Mouse (Mus musculus) spleen, adult 2 months (tissue): ENCODE data around the gene Negr1. TPM values are rescaled to one million over a fixed set of nuclear protein-coding genes. Genes with fewer than 3 reads are reported as not detected.

Experiments used
- DNase-seq, 2 experiments: peaks; one replicate each; pipeline versions ENCODE4 v3.0.0 to v3.0.0-alpha.2; 2012 to 2021; ENCODE audit warnings: low spot score in 2 of 2, low read depth in 1 of 2
- H3K27ac ChIP-seq: fragments of 200-500 bp; 2 replicates; pipeline ENCODE4 v1.5.1; 2012; ENCODE audit warnings: low read length, inconsistent platforms; ENCODE audit not compliant: insufficient read depth
- H3K27me3 ChIP-seq: fragments of 200-500 bp; 2 replicates; pipeline ENCODE4 v1.6.1; 2012; ENCODE audit warnings: mild to moderate bottlenecking, moderate library complexity, low read length, inconsistent platforms; ENCODE audit not compliant: control insufficient read depth, insufficient read depth
- H3K36me3 ChIP-seq: fragments of 200-500 bp; 2 replicates; pipeline ENCODE4 v1.6.1; 2012; ENCODE audit warnings: mild to moderate bottlenecking, low read length, inconsistent platforms; ENCODE audit not compliant: control insufficient read depth, insufficient read depth
- H3K4me1 ChIP-seq: fragments of 200-500 bp; 2 replicates; pipeline ENCODE4 v1.6.1; 2011; ENCODE audit warnings: inconsistent platforms; ENCODE audit not compliant: control insufficient read depth, insufficient read depth, insufficient read length
- H3K4me3 ChIP-seq: fragments of 200-500 bp; 2 replicates; pipeline ENCODE4 v1.5.1; 2011; ENCODE audit warnings: mild to moderate bottlenecking, inconsistent platforms; ENCODE audit not compliant: insufficient read depth, insufficient read length; ENCODE audit errors: extremely low read depth
- CTCF ChIP-seq: fragments of 200-500 bp; IDR thresholded peaks from 2 replicates; pipeline ENCODE4 v1.5.1; 2011; ENCODE audit warnings: mild to moderate bottlenecking, inconsistent platforms; ENCODE audit not compliant: insufficient read depth, insufficient read length, insufficient replicate concordance; ENCODE audit errors: extremely low read depth
- POLR2A ChIP-seq: fragments of 200-500 bp; IDR thresholded peaks from 2 replicates; pipeline ENCODE4 v1.6.1; 2011; ENCODE audit warnings: low read depth, low read length, inconsistent platforms
- WGBS: fragments of 180-500 bp; shearing (Covaris S2); methylation state at CpG from one replicate; pipeline ENCODE4 v1.1.7; 2018; 5-methylcytosine and 5-hydroxymethylcytosine counted together
- polyA plus RNA-seq: library from polyadenylated mRNA; depleted of rRNA; stranded (reverse); fragments of >200 nt; gene quantifications from 2 replicates; pipeline ENCODE4 v1.2.3, GENCODE M21; 2012

The Negr1 gene
- polyA plus RNA-seq, 1 experiment = 0.05 TPM

GRCm38 (mm10) chr3:157104866-157105579, 543.4 kb downstream of the Negr1 start:
- 91% methylated on average over 3 of the region's 3 CpGs for WGBS
- H3K27me3 ChIP-seq = no peaks in the 10 kb centered on the region

GRCm38 (mm10) chr3:157105580-157106264, 544.1 kb downstream of the Negr1 start:
- Histone ChIP-seq H3K27me3 (no peaks in the 10 kb centered on the region), H3K4me1 (no peaks in the 10 kb centered on the region), H3K4me3 (no peak overlapping the region), H3K27ac (no peak overlapping the region), H3K36me3 (no peaks in the 10 kb centered on the region)
- no peak for DNase-seq
- TF ChIP-seq CTCF = no peak
- no peak for TF ChIP-seq POLR2A
- 77% methylated on average over 6 of the region's 6 CpGs for WGBS

More at GRCm38 (mm10) chr3:157104866-157105579, 543.4 kb downstream of the Negr1 start:
- DNase-seq = no peak
- TF ChIP-seq POLR2A = no peak
- TF ChIP-seq CTCF = no peak
- H3K4me1 ChIP-seq = no peaks in the 10 kb centered on the region
- H3K36me3 ChIP-seq = no peaks in the 10 kb centered on the region
- H3K27ac ChIP-seq = no peak overlapping the region
- H3K4me3 ChIP-seq = no peak overlapping the region

GRCm38 (mm10) chr3:157108156-157108555, 546.6 kb downstream of the Negr1 start:
- H3K4me3 ChIP-seq = no peak overlapping the region
- DNase-seq = no peak
- no peaks in the 10 kb centered on the region for H3K27me3 ChIP-seq
- H3K27ac ChIP-seq = no peak overlapping the region
- no peaks in the 10 kb centered on the region for H3K36me3 ChIP-seq
- no peaks in the 10 kb centered on the region for H3K4me1 ChIP-seq
- WGBS = 97% methylated on average over 2 of the region's 2 CpGs
- TF ChIP-seq CTCF (no peak), POLR2A (no peak)

- no peak for TF ChIP-seq CTCF
- TF ChIP-seq POLR2A = no peak
- no peak overlapping the region for H3K4me3 ChIP-seq
- no peak for DNase-seq
- H3K27me3 ChIP-seq = no peaks in the 10 kb centered on the region
- no peaks in the 10 kb centered on the region for H3K36me3 ChIP-seq
- no peaks in the 10 kb centered on the region for H3K4me1 ChIP-seq
- H3K27ac ChIP-seq = no peak overlapping the region
Measured at GRCm38 (mm10) chr3:157109308-157109707, 547.7 kb downstream of the Negr1 start.

- Histone ChIP-seq H3K4me3 (no peak overlapping the region), H3K4me1 (no peaks in the 10 kb centered on the region), H3K36me3 (no peaks in the 10 kb centered on the region), H3K27me3 (no peaks in the 10 kb centered on the region), H3K27ac (no peak overlapping the region)
- 69% methylated on average over 5 of the region's 5 CpGs for WGBS
- DNase-seq = no peak
- no peak for TF ChIP-seq CTCF
Measured at GRCm38 (mm10) chr3:157115105-157115760, 553.6 kb downstream of the Negr1 start.

GRCm38 (mm10) chr3:157116024-157116423, 554.4 kb downstream of the Negr1 start:
- TF ChIP-seq POLR2A (no peak), CTCF (no peak)
- H3K27ac ChIP-seq = no peak overlapping the region
- H3K4me3 ChIP-seq = no peak overlapping the region
- H3K27me3 ChIP-seq = no peaks in the 10 kb centered on the region
- DNase-seq = no peak
- H3K4me1 ChIP-seq = no peaks in the 10 kb centered on the region
- WGBS = 93% methylated on average over 1 of the region's 1 CpGs
- H3K36me3 ChIP-seq = no peaks in the 10 kb centered on the region
